Mouse (Mus musculus): ENCODE results near the gene Suox. TPM values are rescaled to one million over a fixed set of nuclear protein-coding genes. Genes with fewer than 3 reads are reported as not detected.

The Suox gene
- polyA plus RNA-seq, 1 experiment = 9.6 TPM

DNA sequence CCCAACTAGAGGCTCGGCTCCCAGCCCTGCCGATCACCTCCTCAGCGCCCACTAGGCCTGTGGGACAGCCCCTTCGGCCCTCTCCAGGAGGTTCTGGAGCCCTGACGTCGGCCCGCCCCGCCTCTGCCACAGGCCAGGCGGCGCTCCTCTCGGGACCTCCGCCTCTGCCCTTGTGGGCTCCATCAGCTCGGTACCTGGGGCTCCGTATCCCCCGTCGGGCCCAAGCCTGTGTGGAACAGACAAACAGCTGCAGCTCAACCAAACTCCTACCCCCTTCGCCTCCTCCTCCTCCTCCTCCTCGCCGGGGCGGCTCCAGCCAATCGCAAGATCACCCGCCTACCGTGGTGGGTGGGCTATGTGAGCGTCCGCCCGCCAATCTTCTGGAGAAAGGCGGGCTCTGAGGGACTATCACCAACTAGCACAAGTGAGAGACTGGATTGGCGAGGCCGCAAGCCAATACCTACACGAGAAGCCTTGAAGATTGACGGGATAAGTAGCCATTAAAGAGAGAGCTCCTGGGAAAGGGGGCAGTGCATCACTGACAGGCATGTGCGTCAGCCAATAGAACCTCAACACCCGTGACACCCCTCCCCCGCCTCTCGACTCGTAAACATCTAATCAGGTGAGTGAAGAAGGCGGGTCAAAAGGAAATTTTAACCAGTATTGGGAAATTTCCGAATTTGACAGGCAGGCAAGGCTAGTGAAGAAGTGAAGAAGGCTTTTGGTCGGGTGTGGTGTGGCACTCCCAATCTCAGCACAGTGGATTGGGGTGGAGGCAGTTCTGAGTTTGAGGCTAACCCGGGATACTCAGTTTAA is 22.3 kb upstream of the Suox start, which contains the start of gene Rab5b:
Gene Rab5b (minus strand): TSS at position 273 of the 816 bp plus-strand sequence.
- H3K27me3 ChIP-seq (ENCODE audit: control insufficient read depth, insufficient read depth, insufficient read length) = no peaks in the 10 kb centered on the region
- H3K36me3 ChIP-seq (ENCODE audit: control insufficient read depth, insufficient read depth) = peaks cover 37% of the 10 kb centered on the region
- TF ChIP-seq MYOD1 (IDR thresholded peaks at IDR 0.05; ENCODE audit: control insufficient read depth, insufficient read length, low read depth) (peak; percentile 20), CEBPB (IDR thresholded peaks at IDR 0.05; ENCODE audit: low read depth) (peak; percentile 49), FOSL1 (IDR thresholded peaks at IDR 0.05; ENCODE audit: insufficient read depth, low read length, poor library complexity, severe bottlenecking) (no peak), CTCF (IDR thresholded peaks at IDR 0.05; ENCODE audit: control insufficient read depth, insufficient read depth, insufficient read length) (no peak), MAX (IDR thresholded peaks at IDR 0.05) (peak; percentile 80), USF1 (IDR thresholded peaks at IDR 0.05; ENCODE audit: low read depth) (peak; percentile 52)
- peak within 1 kb of the TSS; percentile 68 for H3K4me3 ChIP-seq (ENCODE audit: insufficient read depth, poor library complexity, severe bottlenecking)
- peaks cover 26% of the 10 kb centered on the region for H3K79me2 ChIP-seq (ENCODE audit: control insufficient read depth, insufficient read depth)
- peak within 1 kb of the TSS; percentile 72 for H3ac ChIP-seq (ENCODE audit: control insufficient read depth, insufficient read length, low read depth)
- peaks cover 10% of the 10 kb centered on the region for H3K79me3 ChIP-seq (ENCODE audit: low read depth)

DNA sequence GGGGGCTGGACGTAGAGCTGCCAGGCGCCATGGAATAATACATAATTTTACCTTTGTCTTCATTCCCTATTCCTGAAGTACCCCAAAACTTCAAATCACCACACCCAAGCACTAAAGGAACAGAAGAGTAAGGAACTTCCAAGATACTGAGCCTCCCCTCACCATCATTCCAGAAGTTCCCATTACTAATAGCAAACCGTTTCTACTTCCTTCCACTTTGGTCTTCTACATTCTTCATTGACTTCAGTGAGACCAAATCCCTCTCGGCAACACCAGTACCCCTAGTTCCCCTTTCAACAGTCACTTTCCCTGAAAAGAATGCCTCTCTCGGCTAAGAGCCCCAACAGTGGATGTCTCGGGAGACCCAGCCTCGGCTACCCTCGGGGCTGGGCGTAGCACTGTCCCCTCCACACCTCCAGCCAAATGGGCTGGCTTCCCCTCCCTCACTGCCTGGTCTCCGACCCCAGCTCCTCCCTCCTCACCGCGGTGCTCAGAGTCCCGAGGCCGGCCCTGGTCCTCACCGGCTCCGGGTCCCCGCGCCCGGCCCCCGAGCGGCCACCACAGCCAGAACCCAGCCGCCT is 21.6 kb upstream of the Suox start:
- peaks cover 30% of the 10 kb centered on the region for H3K36me3 ChIP-seq (ENCODE audit: control insufficient read depth, insufficient read depth)
- no peak for TF ChIP-seq MAX (IDR thresholded peaks at IDR 0.05)
- TF ChIP-seq CTCF (IDR thresholded peaks at IDR 0.05; ENCODE audit: control insufficient read depth, insufficient read depth, insufficient read length) = no peak
- no peak for TF ChIP-seq MYOG (IDR thresholded peaks at IDR 0.05; ENCODE audit: control insufficient read depth, extremely low read depth, insufficient read length)
- no peak for TF ChIP-seq USF1 (IDR thresholded peaks at IDR 0.05; ENCODE audit: low read depth)
- no peak for TF ChIP-seq FOSL1 (IDR thresholded peaks at IDR 0.05; ENCODE audit: insufficient read depth, low read length, poor library complexity, severe bottlenecking)
- no peak for TF ChIP-seq MYOD1 (IDR thresholded peaks at IDR 0.05; ENCODE audit: control insufficient read depth, insufficient read length, low read depth)
- no peak for TF ChIP-seq CEBPB (IDR thresholded peaks at IDR 0.05; ENCODE audit: low read depth)

DNA sequence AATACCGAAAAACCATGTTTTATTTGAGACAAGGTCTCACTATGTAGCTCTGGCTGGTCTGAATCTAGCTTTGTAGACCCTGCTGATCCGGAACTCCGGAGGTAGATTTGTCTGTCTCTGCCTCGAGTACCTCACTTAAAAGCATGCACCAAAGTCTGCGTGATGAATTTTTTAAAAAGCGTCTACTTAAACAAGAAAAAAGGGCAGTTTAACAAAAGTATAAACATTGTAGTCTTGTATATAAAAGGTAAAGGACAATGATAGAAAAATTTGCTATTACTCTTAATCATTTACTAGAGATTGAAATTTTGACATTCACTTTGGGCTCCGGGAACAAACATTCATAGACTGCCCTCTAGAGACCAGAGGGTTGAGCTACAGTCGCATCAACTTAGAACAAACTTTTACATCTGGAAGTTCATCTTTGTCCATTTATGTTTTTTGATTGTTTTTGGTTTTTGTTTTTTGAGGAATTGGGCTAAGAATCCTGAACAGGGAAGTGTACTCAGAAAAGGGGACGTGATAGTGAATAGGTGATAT is 666 bp upstream of the Suox start:
- Histone ChIP-seq H3K36me3 (ENCODE audit: control insufficient read depth, insufficient read depth) (peaks cover under 1% of the 10 kb centered on the region), H3K79me2 (ENCODE audit: control insufficient read depth, insufficient read depth) (no peaks in the 10 kb centered on the region), H3K4me3 (ENCODE audit: insufficient read depth, poor library complexity, severe bottlenecking) (peak overlapping the region; percentile 42), H3K27me3 (ENCODE audit: control insufficient read depth, insufficient read depth, insufficient read length) (no peaks in the 10 kb centered on the region), H3K79me3 (ENCODE audit: low read depth) (no peaks in the 10 kb centered on the region), H3ac (ENCODE audit: control insufficient read depth, insufficient read length, low read depth) (no peak overlapping the region)
- TF ChIP-seq USF1 (IDR thresholded peaks at IDR 0.05; ENCODE audit: low read depth) (no peak), MYOD1 (IDR thresholded peaks at IDR 0.05; ENCODE audit: control insufficient read depth, insufficient read length, low read depth) (no peak), MYOG (IDR thresholded peaks at IDR 0.05; ENCODE audit: control insufficient read depth, extremely low read depth, insufficient read length) (no peak), FOSL1 (IDR thresholded peaks at IDR 0.05; ENCODE audit: insufficient read depth, low read length, poor library complexity, severe bottlenecking) (no peak), CTCF (IDR thresholded peaks at IDR 0.05; ENCODE audit: control insufficient read depth, insufficient read depth, insufficient read length) (no peak), MAX (IDR thresholded peaks at IDR 0.05) (no peak)

More for the DNA sequence above, 21.6 kb upstream of the Suox start:
- Histone ChIP-seq H3ac (ENCODE audit: control insufficient read depth, insufficient read length, low read depth) (peak overlapping the region; percentile 72), H3K79me2 (ENCODE audit: control insufficient read depth, insufficient read depth) (peaks cover 26% of the 10 kb centered on the region), H3K4me3 (ENCODE audit: insufficient read depth, poor library complexity, severe bottlenecking) (peak overlapping the region; percentile 68), H3K79me3 (ENCODE audit: low read depth) (peaks cover 10% of the 10 kb centered on the region), H3K27me3 (ENCODE audit: control insufficient read depth, insufficient read depth, insufficient read length) (no peaks in the 10 kb centered on the region)

DNA sequence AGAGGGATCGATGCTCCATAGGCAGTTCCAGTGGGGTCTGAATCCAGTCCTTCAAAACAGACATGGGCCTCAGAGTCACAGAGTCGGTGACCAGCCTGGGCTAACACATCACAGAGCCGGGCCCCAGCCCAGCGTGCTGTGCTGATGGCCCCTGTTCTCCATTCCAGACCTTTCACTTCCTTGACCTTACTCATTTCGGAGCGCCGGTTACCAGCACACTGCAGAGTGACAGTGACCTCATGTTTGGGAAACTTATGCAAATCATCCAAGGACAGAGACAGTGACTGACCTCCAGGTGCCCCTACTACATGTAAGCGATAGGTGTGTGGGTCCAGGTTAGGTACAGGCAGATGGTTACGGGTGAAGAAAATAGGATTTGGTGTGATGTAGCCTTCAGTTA is 2.7 kb downstream of the Suox start:
- Histone ChIP-seq H3K36me3 (ENCODE audit: control insufficient read depth, insufficient read depth) (no peaks in the 10 kb centered on the region), H3K27me3 (ENCODE audit: control insufficient read depth, insufficient read depth, insufficient read length) (no peaks in the 10 kb centered on the region), H3K4me3 (ENCODE audit: insufficient read depth, poor library complexity, severe bottlenecking) (no peak overlapping the region), H3K79me2 (ENCODE audit: control insufficient read depth, insufficient read depth) (no peaks in the 10 kb centered on the region), H3ac (ENCODE audit: control insufficient read depth, insufficient read length, low read depth) (no peak overlapping the region), H3K79me3 (ENCODE audit: low read depth) (no peaks in the 10 kb centered on the region)
- TF ChIP-seq CTCF (IDR thresholded peaks at IDR 0.05; ENCODE audit: control insufficient read depth, insufficient read depth, insufficient read length) (no peak), FOSL1 (IDR thresholded peaks at IDR 0.05; ENCODE audit: insufficient read depth, low read length, poor library complexity, severe bottlenecking) (no peak)

DNA sequence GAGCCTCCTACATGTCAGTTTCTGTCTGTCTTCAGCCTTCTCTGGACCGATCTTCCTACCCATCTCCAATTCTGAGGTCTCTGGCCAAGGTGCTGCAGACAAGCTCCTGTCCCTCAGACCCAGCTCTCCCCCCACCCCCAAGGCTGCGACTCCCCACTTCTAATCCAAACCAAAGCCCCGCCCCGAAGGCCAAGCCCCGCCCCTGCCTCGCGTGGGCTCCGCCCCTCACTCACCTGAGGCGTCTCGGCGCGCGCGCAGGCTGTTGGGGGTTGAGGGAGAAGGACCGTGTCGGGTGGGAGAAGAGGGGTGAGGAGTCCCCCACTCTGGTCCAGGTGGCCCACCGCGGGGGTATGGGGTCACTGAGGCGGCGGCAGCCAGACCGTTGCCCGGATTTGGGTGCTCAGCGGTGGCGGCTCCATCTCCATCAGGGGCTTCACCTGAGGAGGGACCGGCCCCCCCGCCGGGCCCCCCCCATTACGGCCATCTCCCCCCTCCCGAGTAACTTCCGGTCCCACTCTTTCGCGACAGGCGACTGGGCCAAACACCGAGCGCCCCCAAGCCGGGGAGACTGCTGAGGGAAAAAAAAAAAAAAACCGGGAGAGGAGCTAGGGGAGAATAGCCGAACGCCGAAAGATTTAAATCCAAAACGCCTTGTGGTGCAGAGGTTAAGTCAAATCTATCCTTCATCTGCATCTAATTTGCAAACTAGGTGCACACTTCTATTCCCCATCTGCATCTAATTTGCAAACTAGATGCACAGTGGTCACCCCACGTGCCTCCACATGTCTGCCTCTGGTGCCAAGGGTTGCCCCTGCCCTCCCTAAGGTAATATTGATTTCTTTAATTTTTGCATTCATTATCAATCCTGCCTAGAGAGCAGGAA is 4.8 kb downstream of the Suox start:
- Histone ChIP-seq H3K36me3 (ENCODE audit: control insufficient read depth, insufficient read depth) (no peaks in the 10 kb centered on the region), H3ac (ENCODE audit: control insufficient read depth, insufficient read length, low read depth) (no peak overlapping the region), H3K27me3 (ENCODE audit: control insufficient read depth, insufficient read depth, insufficient read length) (no peaks in the 10 kb centered on the region), H3K79me3 (ENCODE audit: low read depth) (no peaks in the 10 kb centered on the region), H3K4me3 (ENCODE audit: insufficient read depth, poor library complexity, severe bottlenecking) (no peak overlapping the region), H3K79me2 (ENCODE audit: control insufficient read depth, insufficient read depth) (no peaks in the 10 kb centered on the region)
- TF ChIP-seq FOSL1 (IDR thresholded peaks at IDR 0.05; ENCODE audit: insufficient read depth, low read length, poor library complexity, severe bottlenecking) (no peak), USF1 (IDR thresholded peaks at IDR 0.05; ENCODE audit: low read depth) (no peak), CEBPB (IDR thresholded peaks at IDR 0.05; ENCODE audit: low read depth) (no peak), MYOD1 (IDR thresholded peaks at IDR 0.05; ENCODE audit: control insufficient read depth, insufficient read length, low read depth) (no peak), CTCF (IDR thresholded peaks at IDR 0.05; ENCODE audit: control insufficient read depth, insufficient read depth, insufficient read length) (no peak), MYOG (IDR thresholded peaks at IDR 0.05; ENCODE audit: control insufficient read depth, extremely low read depth, insufficient read length) (no peak), MAX (IDR thresholded peaks at IDR 0.05) (no peak)

Measured in C2C12 (cell line).